Mouse (Mus musculus) forelimb bud, embryonic 11.5 days (tissue): ENCODE measurements at regions not wholly inside any gene's neighbourhood (a gene's known extent, or its start where the extent isn't known, plus 50 kb on each side); places are given as distances from the start of the nearest gene placed in this dataset.

Experiments
- DNase-seq: peaks from one replicate; pipeline ENCODE4 v3.0.0-alpha.2; 2012; ENCODE audit warnings: low read depth, low spot score

GRCm38 (mm10) chr6:53765302-53765701 lies 55.3 kb downstream of the Tril start:
- DNase-seq, result peak; percentile 43

GRCm38 (mm10) chr6:53762586-53762985 lies 58.0 kb downstream of the Tril start:
- DNase-seq, result peak; percentile 65

- no peak for DNase-seq
Observed at GRCm38 (mm10) chr6:53760651-53761058, 60.0 kb downstream of the Tril start.

GRCm38 (mm10) chr6:53759686-53760306 lies 60.8 kb downstream of the Tril start:
- peak; percentile 25 for DNase-seq

DNA sequence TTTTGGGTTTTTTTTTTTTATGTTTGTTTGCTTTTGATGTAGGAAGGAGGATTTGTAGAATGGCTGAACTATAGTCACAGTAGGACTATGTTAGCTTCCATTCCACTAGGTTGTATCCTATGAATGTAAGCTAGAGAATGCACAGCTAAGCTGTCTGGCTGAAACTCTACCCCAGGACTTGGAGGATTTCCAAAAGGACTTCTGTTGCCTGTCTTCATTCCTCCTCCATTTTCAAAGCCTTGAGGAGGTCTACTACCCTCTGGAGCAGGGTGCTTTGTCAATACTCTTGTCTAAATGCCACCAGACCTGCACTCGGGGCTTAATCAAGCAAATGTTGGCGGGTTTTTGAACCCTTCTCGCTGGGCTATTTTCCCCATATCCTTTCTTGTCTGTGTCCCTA lies 66.3 kb downstream of the Tril start:
- DNase-seq, result no peak

DNA sequence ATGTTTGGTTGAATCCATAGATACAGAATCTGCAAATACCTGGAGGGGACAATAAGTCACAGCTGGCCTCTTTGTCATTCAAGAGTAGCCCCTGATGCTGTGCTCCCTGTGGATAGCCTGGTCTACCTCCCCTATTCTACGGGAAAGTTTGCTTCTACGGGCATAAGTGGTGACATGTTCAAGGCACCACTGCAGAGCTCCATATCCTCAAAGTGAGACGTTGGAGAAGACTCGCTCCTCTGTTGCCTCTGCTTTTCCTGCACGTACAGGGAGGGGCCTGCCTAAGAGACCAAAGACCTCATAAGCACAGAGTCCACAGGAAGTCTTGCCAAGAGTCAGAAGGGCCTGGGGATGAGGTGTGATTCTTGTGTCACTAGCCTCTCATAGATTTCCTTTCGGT lies 70.1 kb downstream of the Tril start:
- no peak for DNase-seq
